Mouse (Mus musculus) midbrain, postnatal 0 days (tissue): ENCODE measurements at regions not wholly inside any gene's neighbourhood (a gene's known extent, or its start where the extent isn't known, plus 50 kb on each side); places are given as distances from the start of the nearest gene placed in this dataset.

Experiments used
- ATAC-seq: fragments of 200-750 bp; cut with Nextera tagmentation; 2 replicates; pipeline ENCODE4 v1.8.0; 2017; ENCODE audit warnings: moderate number of reproducible peaks, mild to moderate bottlenecking, moderate TSS enrichment, moderate library complexity; ENCODE audit not compliant: low FRiP score
- DNase-seq: peaks from one replicate; pipeline ENCODE4 v3.0.0-alpha.2; 2015; ENCODE audit warnings: low spot score
- H3K27ac ChIP-seq: fragments of 300-500 bp; sonication (generic); 2 replicates; pipeline ENCODE4 v1.5.1; 2014; ENCODE audit warnings: low read depth, mild to moderate bottlenecking, low read length, mixed read lengths
- H3K27me3 ChIP-seq: fragments of 300-500 bp; sonication (generic); 2 replicates; pipeline ENCODE4 v1.6.1; 2014; ENCODE audit warnings: low read length, control low read depth, mixed read lengths; ENCODE audit not compliant: insufficient read depth
- H3K36me3 ChIP-seq: fragments of 300-500 bp; sonication (generic); 2 replicates; pipeline ENCODE4 v1.6.1; 2014; ENCODE audit warnings: low read length, control low read depth, mixed read lengths; ENCODE audit not compliant: insufficient read depth
- H3K4me1 ChIP-seq: fragments of 300-500 bp; sonication (generic); 2 replicates; pipeline ENCODE4 v1.6.1; 2014; ENCODE audit warnings: mild to moderate bottlenecking, control low read depth, antibody characterized with exemption, low read length, mixed read lengths; ENCODE audit not compliant: insufficient read depth
- H3K4me2 ChIP-seq: fragments of 300-500 bp; sonication (generic); 2 replicates; pipeline ENCODE4 v1.6.1; 2014; ENCODE audit warnings: low read depth, mild to moderate bottlenecking, low read length, mixed read lengths; ENCODE audit not compliant: poor library complexity, severe bottlenecking
- H3K4me3 ChIP-seq: fragments of 300-500 bp; sonication (generic); 2 replicates; pipeline ENCODE4 v1.5.1; 2014; ENCODE audit warnings: low read depth, mild to moderate bottlenecking, low read length, moderate library complexity
- H3K9ac ChIP-seq: fragments of 300-500 bp; sonication (generic); replicated peaks from 2 replicates; pipeline ENCODE4 v1.6.1; 2014; ENCODE audit warnings: mild to moderate bottlenecking, low read length, moderate library complexity, mixed read lengths; ENCODE audit not compliant: poor library complexity, severe bottlenecking
- H3K9me3 ChIP-seq: fragments of 300-500 bp; sonication (generic); 2 replicates; pipeline ENCODE4 v1.6.1; 2016; ENCODE audit warnings: low read length, control low read depth
- CTCF ChIP-seq: IDR thresholded peaks from 2 replicates; pipeline ENCODE4 v1.5.1; 2016; ENCODE audit warnings: antibody characterized with exemption, mild to moderate bottlenecking
- WGBS: fragments of 180-500 bp; shearing (Covaris S2); extraction: QIAGEN DNeasy Blood & Tissue Kit; methylation state at CpG from one replicate; pipeline ENCODE4 v1.1.7; 2014; 5-methylcytosine and 5-hydroxymethylcytosine counted together

DNA sequence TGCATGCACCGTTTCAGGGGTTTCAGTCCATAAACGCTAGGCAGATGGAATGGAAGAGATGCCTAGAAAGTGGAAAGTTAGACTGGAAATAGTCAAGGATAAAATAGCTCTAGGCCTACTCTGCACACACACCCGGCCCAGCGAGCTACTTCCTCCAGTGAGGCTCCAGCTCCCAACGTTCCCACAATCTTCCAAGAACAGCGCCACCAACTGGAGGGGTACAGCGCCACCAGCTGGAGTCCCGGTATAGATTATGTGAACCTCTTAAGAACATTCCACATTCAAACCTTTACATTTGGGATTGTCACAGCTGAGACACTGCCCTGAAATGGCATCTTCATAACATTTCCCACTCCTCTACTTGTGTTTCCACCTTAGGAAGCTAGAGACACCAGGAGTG is 86.3 kb upstream of the Castor2 start:
- 87% methylated on average over 8 of the region's 8 CpGs for WGBS
- H3K36me3 ChIP-seq = no peaks in the 10 kb centered on the region
- H3K27ac ChIP-seq = no peak overlapping the region
- H3K4me3 ChIP-seq = no peak overlapping the region
- no peak for DNase-seq
- H3K9ac ChIP-seq = no peak overlapping the region
- no peak for TF ChIP-seq CTCF
- no peaks in the 10 kb centered on the region for H3K9me3 ChIP-seq
- no peaks in the 10 kb centered on the region for H3K4me1 ChIP-seq
- H3K4me2 ChIP-seq = no peak overlapping the region
- H3K27me3 ChIP-seq = no peaks in the 10 kb centered on the region
- no peak for ATAC-seq

DNA sequence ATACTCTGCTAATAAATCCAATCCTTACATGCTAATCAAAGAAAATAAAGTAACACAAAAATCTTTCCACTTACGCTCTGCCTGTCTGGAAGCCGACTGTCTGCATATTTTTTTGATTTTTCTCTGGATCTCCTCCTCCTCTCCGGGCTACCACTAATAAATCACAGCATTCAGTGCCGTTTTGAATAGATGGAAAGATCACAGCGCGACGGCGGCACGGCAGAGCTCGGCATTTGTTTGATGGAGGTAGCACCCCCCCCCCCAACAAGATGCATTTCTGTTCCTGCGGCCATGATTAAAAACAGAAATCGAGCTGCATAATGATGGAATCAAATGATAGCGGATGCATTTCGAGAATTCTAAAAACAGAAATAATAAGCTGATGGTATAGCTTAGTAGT is 89.7 kb upstream of the Castor2 start:
- Histone ChIP-seq H3K4me1 (no peaks in the 10 kb centered on the region), H3K36me3 (no peaks in the 10 kb centered on the region), H3K4me3 (no peak overlapping the region), H3K27me3 (no peaks in the 10 kb centered on the region), H3K27ac (no peak overlapping the region), H3K4me2 (no peak overlapping the region), H3K9me3 (no peaks in the 10 kb centered on the region), H3K9ac (no peak overlapping the region)
- no peak for TF ChIP-seq CTCF
- WGBS = 57% methylated on average over 14 of the region's 14 CpGs
- DNase-seq = no peak
- ATAC-seq = no peak

DNA sequence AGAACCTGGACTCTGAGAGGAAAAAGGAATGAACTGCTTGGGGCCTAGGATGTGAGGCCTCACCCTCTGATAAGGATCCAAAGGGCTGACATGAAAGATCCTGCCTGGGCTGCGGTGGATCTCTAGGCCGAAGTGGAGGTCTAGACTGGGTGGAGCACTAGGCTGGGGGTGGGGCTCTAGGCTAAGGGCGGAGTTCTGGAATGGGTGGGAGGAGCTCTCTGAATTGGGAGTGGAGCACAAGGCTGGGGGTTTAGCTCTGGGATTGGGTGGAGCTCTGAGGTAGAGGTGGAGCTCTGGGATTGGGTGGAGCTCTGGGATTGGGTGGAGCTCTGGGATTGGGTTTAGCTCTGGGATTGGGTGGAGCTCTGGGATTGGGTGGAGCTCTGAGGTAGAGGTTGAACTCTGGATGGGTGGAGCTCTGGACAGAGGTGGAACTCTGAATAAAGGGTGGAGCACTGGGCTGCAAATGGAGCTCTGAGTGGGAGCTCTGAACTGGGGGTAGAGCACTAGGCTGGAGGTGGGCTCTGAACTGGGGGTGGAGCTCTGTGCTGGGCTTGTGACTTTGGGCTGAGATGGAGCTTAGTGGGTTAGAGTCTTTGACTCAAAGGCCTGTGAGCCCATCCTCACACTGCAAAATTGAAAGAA is 92.3 kb upstream of the Castor2 start:
- ATAC-seq = peak; percentile 52; the same call in 1 of the 2 replicates
- WGBS = 11% methylated on average over 3 of the region's 3 CpGs

DNA sequence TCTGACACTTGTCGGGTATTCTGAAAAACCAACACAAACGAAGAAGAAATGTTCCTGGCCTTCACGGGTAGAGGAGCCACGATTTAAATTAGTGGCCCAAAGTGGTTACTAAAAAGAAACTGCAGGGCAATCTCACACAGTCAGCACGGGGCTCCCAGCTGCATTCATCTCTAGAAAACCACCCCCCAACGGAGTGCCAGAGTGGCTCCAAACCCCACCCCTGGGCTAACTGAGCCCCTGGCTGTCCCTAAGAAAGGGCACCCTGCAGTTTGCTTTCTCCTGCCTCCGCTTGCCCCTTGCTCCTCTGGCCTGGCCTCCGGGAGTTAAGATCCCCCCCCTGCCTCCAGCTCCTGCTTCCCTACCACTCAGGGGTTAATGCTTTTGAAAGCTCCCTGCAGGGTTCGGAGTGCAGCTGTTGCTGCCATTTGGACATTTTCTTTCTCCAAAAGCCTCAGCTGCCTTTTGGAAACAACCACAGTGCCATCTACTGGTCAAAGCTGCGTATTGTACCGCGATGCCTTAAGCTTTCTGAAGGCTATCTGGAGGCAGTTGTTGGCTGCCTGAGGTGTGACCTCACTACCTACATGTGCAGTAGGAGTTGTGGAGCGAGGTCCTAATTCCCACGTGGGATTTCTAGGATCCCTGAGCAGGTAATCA is 92.9 kb upstream of the Castor2 start:
- H3K27ac ChIP-seq = no peak overlapping the region
- peak; percentile 99 for TF ChIP-seq CTCF
- ATAC-seq = peak; percentile 52; the same call in 1 of the 2 replicates
- H3K4me3 ChIP-seq = no peak overlapping the region
- H3K9me3 ChIP-seq = no peaks in the 10 kb centered on the region
- no peaks in the 10 kb centered on the region for H3K27me3 ChIP-seq
- WGBS = 2% methylated on average over 14 of the region's 14 CpGs
- DNase-seq = peak; percentile 96
- H3K4me2 ChIP-seq = peak overlapping the region; percentile 33; the same call in 1 of the 2 replicates
- H3K9ac ChIP-seq = no peak overlapping the region
- H3K36me3 ChIP-seq = no peaks in the 10 kb centered on the region
- H3K4me1 ChIP-seq = no peaks in the 10 kb centered on the region

More for the DNA sequence above, 92.3 kb upstream of the Castor2 start:
- Histone ChIP-seq H3K27ac (no peak overlapping the region), H3K4me2 (no peak overlapping the region), H3K36me3 (no peaks in the 10 kb centered on the region), H3K9me3 (no peaks in the 10 kb centered on the region), H3K9ac (no peak overlapping the region), H3K27me3 (no peaks in the 10 kb centered on the region), H3K4me3 (no peak overlapping the region), H3K4me1 (no peaks in the 10 kb centered on the region)
- DNase-seq = no peak
- TF ChIP-seq CTCF = no peak

DNA sequence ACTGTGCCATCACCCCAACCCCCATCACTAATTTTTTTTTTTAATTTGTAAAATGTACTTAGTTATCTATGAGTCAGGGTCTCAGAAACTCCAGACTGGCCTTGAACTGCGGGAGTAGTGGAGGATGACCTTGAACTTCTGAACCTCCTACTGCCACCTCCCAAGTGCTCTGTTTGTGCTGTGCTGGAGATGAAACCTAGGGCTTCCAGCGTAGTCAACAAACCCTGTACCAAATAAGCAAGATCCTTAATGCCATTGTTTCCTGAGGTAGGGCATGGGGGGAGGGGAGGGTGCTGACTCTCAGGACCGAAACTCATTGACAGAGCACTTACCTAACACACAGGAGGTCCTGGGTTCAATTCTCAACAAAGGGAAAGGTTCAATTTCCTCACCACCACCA is 93.5 kb upstream of the Castor2 start:
- Histone ChIP-seq H3K27ac (no peak overlapping the region), H3K4me1 (no peaks in the 10 kb centered on the region)
- WGBS = 51% methylated on average over 3 of the region's 3 CpGs

DNA sequence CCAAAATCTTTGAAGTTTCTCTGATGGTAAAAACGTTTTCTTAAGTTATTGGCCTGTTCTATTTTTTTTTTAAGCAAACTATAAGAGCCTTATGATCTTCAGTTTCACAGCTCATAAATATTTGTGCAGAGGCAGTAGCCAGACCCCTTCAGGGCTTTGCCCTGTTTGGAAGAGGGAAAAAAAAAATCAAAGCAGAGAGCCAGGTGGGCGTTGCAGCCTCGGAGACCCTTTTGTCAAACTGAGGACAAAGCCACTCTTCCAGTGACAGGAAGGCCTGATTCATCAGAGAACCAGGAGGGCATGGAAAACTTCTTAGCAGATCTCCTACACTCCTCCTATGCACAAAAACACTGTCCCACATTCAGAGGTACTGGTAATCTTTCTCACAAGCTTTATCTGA is 99.4 kb upstream of the Castor2 start:
- DNase-seq = no peak
- Histone ChIP-seq H3K27me3 (no peaks in the 10 kb centered on the region), H3K27ac (no peak overlapping the region), H3K9ac (no peak overlapping the region), H3K4me1 (no peaks in the 10 kb centered on the region), H3K9me3 (no peaks in the 10 kb centered on the region), H3K36me3 (no peaks in the 10 kb centered on the region), H3K4me3 (no peak overlapping the region), H3K4me2 (no peak overlapping the region)
- WGBS = 11% methylated on average over 3 of the region's 3 CpGs
- TF ChIP-seq CTCF = no peak
- ATAC-seq = no peak

More for the DNA sequence above, 93.5 kb upstream of the Castor2 start:
- no peak for ATAC-seq
- Histone ChIP-seq H3K9me3 (no peaks in the 10 kb centered on the region), H3K9ac (no peak overlapping the region), H3K4me3 (no peak overlapping the region), H3K36me3 (no peaks in the 10 kb centered on the region), H3K27me3 (no peaks in the 10 kb centered on the region), H3K4me2 (no peak overlapping the region)
- no peak for DNase-seq
- no peak for TF ChIP-seq CTCF
